Mouse (Mus musculus): ENCODE measurements around the gene Cdh7. TPM values are rescaled to one million over a fixed set of nuclear protein-coding genes. Genes with fewer than 3 reads are reported as not detected.
"Not testable (repeated sequence)": the region's sequence is repeated elsewhere in the genome, so short reads cannot be mapped to it uniquely, and the experiment has no call there.

Cdh7 gene
- polyA plus RNA-seq, 1 experiment from 2014 or later: 2.1 TPM

DNA sequence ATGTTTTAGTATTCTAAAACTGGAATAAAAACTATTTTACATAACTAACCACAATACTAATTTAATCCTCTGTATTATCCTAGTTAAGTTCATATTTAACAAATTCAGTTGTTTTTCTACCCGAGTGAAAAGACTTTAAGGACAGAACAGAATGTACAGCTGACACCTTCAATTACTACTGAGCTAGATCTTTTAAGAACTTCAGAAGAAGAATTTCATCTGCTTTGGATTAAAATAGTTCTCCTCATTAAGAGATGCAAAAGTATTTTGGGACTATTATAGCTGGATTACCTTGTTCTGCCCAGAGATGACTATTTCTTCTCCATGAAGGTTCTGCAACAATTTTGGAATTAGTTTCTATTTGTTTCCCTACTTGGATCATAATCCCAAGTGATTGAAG, 135.8 kb downstream of the Cdh7 start:
- Histone ChIP-seq H3K27ac (replicated peaks; ENCODE audit: low read depth, low read length) (no peak overlapping the region), H3K9me3 (ENCODE audit: control insufficient read depth, low read length) (no peaks in the 10 kb centered on the region), H3K36me3 (ENCODE audit: control insufficient read depth, insufficient read depth, low read length) (no peaks in the 10 kb centered on the region), H3K27me3 (replicated peaks; ENCODE audit: control insufficient read depth, insufficient read depth, low read length) (no peaks in the 10 kb centered on the region), H3K4me2 (ENCODE audit: low read depth, low read length) (no peak overlapping the region), H3K9ac (ENCODE audit: low read depth, low read length) (no peak overlapping the region), H3K4me3 (ENCODE audit: low read depth, low read length) (no peak overlapping the region), H3K4me1 (ENCODE audit: control insufficient read depth, insufficient read depth, low read length) (no peaks in the 10 kb centered on the region)
- WGBS: 35% methylated on average over 1 of the region's 1 CpGs
- DNase-seq (ENCODE audit: low spot score): peak; percentile 1
- ATAC-seq (ENCODE audit: low read depth): no peak

DNA sequence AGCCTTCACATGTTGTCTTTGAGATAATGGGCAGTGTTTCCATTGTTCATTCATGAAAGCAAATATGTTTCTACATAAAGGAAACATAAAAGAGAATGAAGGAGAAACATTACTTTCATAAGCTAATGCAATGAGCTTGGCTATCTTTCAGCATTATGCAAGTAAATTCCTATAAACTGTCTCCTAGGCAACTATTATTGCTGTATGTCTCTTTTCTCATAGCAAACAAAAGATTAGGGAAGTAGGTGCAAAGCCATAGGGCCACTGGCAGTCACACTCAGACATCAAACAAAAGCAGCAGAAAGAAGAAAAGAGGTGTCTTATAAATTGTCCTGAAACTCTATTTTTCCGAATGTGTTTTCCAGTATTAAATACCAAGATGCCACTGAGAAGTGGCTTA, 136.6 kb downstream of the Cdh7 start:
- ATAC-seq (ENCODE audit: low read depth): no peak
- Histone ChIP-seq H3K27me3 (replicated peaks; ENCODE audit: control insufficient read depth, insufficient read depth, low read length) (no peaks in the 10 kb centered on the region), H3K9ac (ENCODE audit: low read depth, low read length) (no peak overlapping the region), H3K4me1 (ENCODE audit: control insufficient read depth, insufficient read depth, low read length) (no peaks in the 10 kb centered on the region), H3K27ac (replicated peaks; ENCODE audit: low read depth, low read length) (no peak overlapping the region), H3K9me3 (ENCODE audit: control insufficient read depth, low read length) (no peaks in the 10 kb centered on the region), H3K36me3 (ENCODE audit: control insufficient read depth, insufficient read depth, low read length) (no peaks in the 10 kb centered on the region), H3K4me2 (ENCODE audit: low read depth, low read length) (no peak overlapping the region), H3K4me3 (ENCODE audit: low read depth, low read length) (no peak overlapping the region)
- WGBS: 77% methylated on average over 1 of the region's 1 CpGs
- DNase-seq (ENCODE audit: low spot score): no peak

DNA sequence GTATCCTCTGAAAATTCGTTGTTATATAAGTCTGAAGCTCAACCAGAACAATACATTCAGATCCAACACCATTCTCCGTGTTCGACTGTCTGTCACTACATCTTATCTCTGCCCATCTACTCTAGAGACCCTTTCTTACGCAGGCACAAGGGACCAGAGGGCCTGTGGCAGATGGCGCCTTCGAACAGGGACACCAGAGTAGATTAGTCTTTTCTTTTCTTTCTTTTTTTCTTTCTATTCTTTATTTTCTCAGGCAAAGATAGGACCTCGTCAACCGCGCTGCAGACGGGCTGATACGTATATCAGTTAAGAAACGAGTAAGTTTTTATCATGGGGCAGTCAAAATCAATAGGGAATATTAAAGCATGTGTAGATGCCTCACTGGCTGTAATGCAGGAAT, 189.2 kb downstream of the Cdh7 start:
- not testable (repeated sequence) for H3K4me3 ChIP-seq (ENCODE audit: low read depth, low read length); H3K27me3 ChIP-seq (replicated peaks; ENCODE audit: control insufficient read depth, insufficient read depth, low read length); H3K9me3 ChIP-seq (ENCODE audit: control insufficient read depth, low read length); H3K4me1 ChIP-seq (ENCODE audit: control insufficient read depth, insufficient read depth, low read length); DNase-seq (ENCODE audit: low spot score); H3K36me3 ChIP-seq (ENCODE audit: control insufficient read depth, insufficient read depth, low read length); H3K9ac ChIP-seq (ENCODE audit: low read depth, low read length); H3K4me2 ChIP-seq (ENCODE audit: low read depth, low read length); H3K27ac ChIP-seq (replicated peaks; ENCODE audit: low read depth, low read length); ATAC-seq (ENCODE audit: low read depth)
- 95% methylated on average over 2 of the region's 12 CpGs for WGBS

All from embryonic facial prominence, embryonic 14.5 days (tissue).